Mouse (Mus musculus) spleen, adult 2 months (tissue): ENCODE data around the gene Cacna1g. TPM values are rescaled to one million over a fixed set of nuclear protein-coding genes. Genes with fewer than 3 reads are reported as not detected.

Experiments
- DNase-seq, 2 experiments: peaks; one replicate each; pipeline versions ENCODE4 v3.0.0 to v3.0.0-alpha.2; 2012 to 2021; ENCODE audit warnings: low spot score in 2 of 2, low read depth in 1 of 2
- H3K27ac ChIP-seq: fragments of 200-500 bp; 2 replicates; pipeline ENCODE4 v1.5.1; 2012; ENCODE audit warnings: low read length, inconsistent platforms; ENCODE audit not compliant: insufficient read depth
- H3K27me3 ChIP-seq: fragments of 200-500 bp; 2 replicates; pipeline ENCODE4 v1.6.1; 2012; ENCODE audit warnings: mild to moderate bottlenecking, moderate library complexity, low read length, inconsistent platforms; ENCODE audit not compliant: control insufficient read depth, insufficient read depth
- H3K36me3 ChIP-seq: fragments of 200-500 bp; 2 replicates; pipeline ENCODE4 v1.6.1; 2012; ENCODE audit warnings: mild to moderate bottlenecking, low read length, inconsistent platforms; ENCODE audit not compliant: control insufficient read depth, insufficient read depth
- H3K4me1 ChIP-seq: fragments of 200-500 bp; 2 replicates; pipeline ENCODE4 v1.6.1; 2011; ENCODE audit warnings: inconsistent platforms; ENCODE audit not compliant: control insufficient read depth, insufficient read depth, insufficient read length
- H3K4me3 ChIP-seq: fragments of 200-500 bp; 2 replicates; pipeline ENCODE4 v1.5.1; 2011; ENCODE audit warnings: mild to moderate bottlenecking, inconsistent platforms; ENCODE audit not compliant: insufficient read depth, insufficient read length; ENCODE audit errors: extremely low read depth
- CTCF ChIP-seq: fragments of 200-500 bp; IDR thresholded peaks from 2 replicates; pipeline ENCODE4 v1.5.1; 2011; ENCODE audit warnings: mild to moderate bottlenecking, inconsistent platforms; ENCODE audit not compliant: insufficient read depth, insufficient read length, insufficient replicate concordance; ENCODE audit errors: extremely low read depth
- POLR2A ChIP-seq: fragments of 200-500 bp; IDR thresholded peaks from 2 replicates; pipeline ENCODE4 v1.6.1; 2011; ENCODE audit warnings: low read depth, low read length, inconsistent platforms
- WGBS: fragments of 180-500 bp; shearing (Covaris S2); methylation state at CpG from one replicate; pipeline ENCODE4 v1.1.7; 2018; 5-methylcytosine and 5-hydroxymethylcytosine counted together
- polyA plus RNA-seq: library from polyadenylated mRNA; depleted of rRNA; stranded (reverse); fragments of >200 nt; gene quantifications from 2 replicates; pipeline ENCODE4 v1.2.3, GENCODE M21; 2012

Cacna1g gene
- polyA plus RNA-seq, 1 experiment = 12.0 TPM

DNA sequence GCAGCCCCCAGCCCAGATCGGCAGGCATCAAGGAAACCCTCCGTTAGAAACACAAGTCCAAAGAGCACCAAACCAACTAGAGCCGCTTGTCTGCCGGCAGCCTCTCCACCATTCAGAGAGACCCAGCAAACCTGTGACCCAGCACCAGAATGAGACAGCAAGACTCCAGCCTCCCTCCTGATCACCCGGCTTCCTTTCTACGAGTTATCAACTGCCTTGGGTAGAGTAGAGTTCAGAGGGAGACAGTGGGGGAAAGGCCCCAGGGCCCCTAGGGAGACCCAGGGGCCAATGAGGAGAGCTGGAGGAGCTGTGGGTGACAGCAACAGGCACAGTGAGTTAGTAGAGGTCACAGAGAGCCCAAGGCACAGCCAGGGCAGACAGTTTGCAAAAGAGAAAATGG lies 53.0 kb downstream of the Cacna1g start:
- WGBS = 65% methylated on average over 6 of the region's 6 CpGs
- no peak for TF ChIP-seq CTCF
- TF ChIP-seq POLR2A = no peak
- Histone ChIP-seq H3K36me3 (no peaks in the 10 kb centered on the region), H3K4me1 (no peaks in the 10 kb centered on the region), H3K4me3 (no peak overlapping the region), H3K27me3 (no peaks in the 10 kb centered on the region), H3K27ac (no peak overlapping the region)
- no peak for DNase-seq

DNA sequence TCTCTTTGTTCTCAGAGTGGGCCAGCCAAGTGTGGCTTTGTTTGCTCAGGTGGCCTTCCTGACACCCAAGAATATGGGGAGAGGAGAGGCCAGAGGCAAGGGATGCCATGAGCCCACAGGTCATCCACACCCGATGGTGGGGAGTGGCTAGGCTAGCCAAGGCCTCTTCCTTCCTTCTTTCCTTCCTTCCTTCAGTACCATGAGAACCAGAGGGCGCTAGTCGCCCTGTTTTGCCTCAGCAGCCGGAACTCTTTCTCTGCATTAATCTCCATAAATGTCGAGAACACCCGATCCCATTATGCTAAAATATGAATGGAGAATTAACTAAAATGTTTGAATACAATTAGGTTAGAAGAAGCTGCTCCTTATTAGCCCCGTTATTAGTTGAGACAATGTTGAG lies 53.7 kb downstream of the Cacna1g start:
- Histone ChIP-seq H3K36me3 (no peaks in the 10 kb centered on the region), H3K27ac (no peak overlapping the region), H3K4me1 (no peaks in the 10 kb centered on the region), H3K4me3 (no peak overlapping the region), H3K27me3 (no peaks in the 10 kb centered on the region)
- no peak for DNase-seq
- 16% methylated on average over 7 of the region's 7 CpGs for WGBS
- TF ChIP-seq POLR2A = no peak
- TF ChIP-seq CTCF = no peak

DNA sequence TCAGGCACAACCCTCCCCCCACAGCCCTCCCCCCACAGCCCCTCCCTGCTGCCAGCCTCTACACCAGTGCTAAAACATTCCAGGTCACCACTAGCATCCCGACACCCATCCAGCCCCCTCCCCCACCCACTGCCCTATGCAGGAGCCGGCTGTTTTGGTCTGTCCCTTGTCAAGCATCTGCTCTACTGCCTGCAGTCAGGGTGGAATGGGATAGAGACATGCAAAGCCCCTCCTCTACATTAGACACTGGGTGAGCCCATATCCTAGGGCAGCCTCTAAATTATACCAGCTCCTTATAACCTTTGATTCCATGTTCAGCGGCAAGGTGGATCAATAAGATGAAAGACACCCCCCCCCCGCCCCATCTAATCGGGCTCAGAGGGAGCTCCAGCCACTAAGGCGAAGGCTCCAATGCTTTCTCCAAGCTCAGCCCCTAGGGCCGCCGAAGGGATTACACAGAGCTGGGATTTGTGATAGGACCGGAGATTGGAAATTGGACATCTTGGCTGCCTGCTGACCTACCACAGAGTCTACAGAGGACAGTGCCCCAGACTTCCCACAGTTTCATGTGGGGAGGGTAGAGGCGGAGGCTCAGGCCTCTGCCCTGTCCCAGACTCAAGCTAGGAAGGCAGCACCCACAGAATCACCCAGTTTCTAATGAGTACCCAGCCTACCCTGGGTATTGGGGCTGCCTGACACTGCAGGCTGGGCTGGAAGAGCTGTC lies 54.8 kb downstream of the Cacna1g start:
- no peaks in the 10 kb centered on the region for H3K36me3 ChIP-seq
- no peak overlapping the region for H3K27ac ChIP-seq
- H3K4me3 ChIP-seq = no peak overlapping the region
- WGBS = 77% methylated on average over 10 of the region's 10 CpGs
- H3K27me3 ChIP-seq = no peaks in the 10 kb centered on the region
- H3K4me1 ChIP-seq = no peaks in the 10 kb centered on the region
- TF ChIP-seq POLR2A (no peak), CTCF (no peak)
- no peak for DNase-seq

DNA sequence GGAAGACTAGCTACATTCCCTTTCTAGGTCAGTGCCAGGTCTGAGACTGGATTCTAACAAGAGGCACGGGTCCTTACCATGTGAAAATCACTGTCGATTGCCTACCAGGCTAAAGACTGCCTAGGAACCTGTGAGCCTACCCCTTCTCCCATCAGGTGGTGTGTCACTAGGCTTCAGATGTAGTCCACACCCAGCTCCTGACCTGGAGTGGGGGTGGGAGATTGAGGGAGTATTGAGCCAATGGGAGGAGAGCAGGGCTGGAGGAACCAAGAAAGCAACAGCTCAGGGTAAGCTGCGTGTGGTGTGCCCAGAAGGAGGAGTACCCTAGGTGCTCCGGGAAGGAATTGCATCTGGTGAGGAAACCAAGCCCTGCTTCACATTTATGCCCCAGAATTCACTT lies 60.0 kb downstream of the Cacna1g start:
- H3K4me3 ChIP-seq = no peak overlapping the region
- H3K36me3 ChIP-seq = no peaks in the 10 kb centered on the region
- DNase-seq = no peak
- TF ChIP-seq POLR2A (no peak), CTCF (no peak)
- no peak overlapping the region for H3K27ac ChIP-seq
- WGBS = 72% methylated on average over 4 of the region's 4 CpGs
- no peaks in the 10 kb centered on the region for H3K27me3 ChIP-seq
- H3K4me1 ChIP-seq = no peaks in the 10 kb centered on the region

DNA sequence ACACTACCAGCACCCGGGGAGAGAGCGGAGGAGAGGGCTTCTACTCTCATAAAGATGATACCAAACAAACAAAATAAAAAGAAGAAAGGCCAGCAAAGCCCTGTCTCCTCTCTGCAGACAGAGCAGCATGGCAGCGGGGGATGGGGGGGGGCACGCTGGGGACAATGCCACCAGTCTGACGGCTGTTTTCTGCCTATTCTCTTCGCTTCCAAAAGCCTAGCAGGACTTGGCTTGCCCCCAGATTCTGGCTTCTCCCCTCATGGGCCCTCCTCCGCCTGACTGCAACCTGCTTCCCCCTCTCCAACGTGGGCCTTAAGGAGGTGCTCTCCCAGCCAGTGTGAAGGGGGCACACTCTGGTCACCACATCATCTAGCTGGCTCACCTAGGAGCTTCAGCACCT lies 60.5 kb downstream of the Cacna1g start:
- Histone ChIP-seq H3K27ac (no peak overlapping the region), H3K27me3 (no peaks in the 10 kb centered on the region), H3K36me3 (no peaks in the 10 kb centered on the region), H3K4me3 (no peak overlapping the region), H3K4me1 (no peaks in the 10 kb centered on the region)
- WGBS = 46% methylated on average over 8 of the region's 8 CpGs
- no peak for DNase-seq
- TF ChIP-seq CTCF (no peak), POLR2A (no peak)

DNA sequence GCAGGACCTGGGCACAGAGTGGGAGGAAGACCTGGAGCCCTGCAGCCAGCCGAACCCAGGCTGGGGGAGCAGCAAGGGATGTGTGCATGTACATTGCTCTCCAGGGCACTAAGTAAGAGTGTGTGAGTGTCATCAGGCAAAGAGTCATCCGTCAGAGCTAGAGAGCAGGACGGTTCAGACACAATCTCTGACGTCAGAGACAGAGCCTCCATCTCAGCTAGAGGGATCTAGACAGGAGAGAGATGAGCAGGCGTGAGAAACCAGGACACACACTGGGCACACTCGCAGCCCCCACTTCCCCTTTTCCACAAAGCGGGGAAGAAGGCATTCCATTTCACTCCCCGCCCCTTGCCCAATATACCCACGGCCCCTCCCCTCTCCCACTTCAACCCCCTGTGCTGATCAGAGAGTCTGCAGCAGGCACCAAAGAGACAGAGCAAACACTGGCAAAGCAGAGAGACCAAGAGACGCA lies 61.0 kb downstream of the Cacna1g start:
- WGBS = 19% methylated on average over 10 of the region's 10 CpGs
- no peak for TF ChIP-seq CTCF
- TF ChIP-seq POLR2A = no peak
- H3K4me1 ChIP-seq = no peaks in the 10 kb centered on the region
- no peak overlapping the region for H3K27ac ChIP-seq
- H3K4me3 ChIP-seq = no peak overlapping the region
- no peak for DNase-seq
- no peaks in the 10 kb centered on the region for H3K27me3 ChIP-seq
- no peaks in the 10 kb centered on the region for H3K36me3 ChIP-seq

DNA sequence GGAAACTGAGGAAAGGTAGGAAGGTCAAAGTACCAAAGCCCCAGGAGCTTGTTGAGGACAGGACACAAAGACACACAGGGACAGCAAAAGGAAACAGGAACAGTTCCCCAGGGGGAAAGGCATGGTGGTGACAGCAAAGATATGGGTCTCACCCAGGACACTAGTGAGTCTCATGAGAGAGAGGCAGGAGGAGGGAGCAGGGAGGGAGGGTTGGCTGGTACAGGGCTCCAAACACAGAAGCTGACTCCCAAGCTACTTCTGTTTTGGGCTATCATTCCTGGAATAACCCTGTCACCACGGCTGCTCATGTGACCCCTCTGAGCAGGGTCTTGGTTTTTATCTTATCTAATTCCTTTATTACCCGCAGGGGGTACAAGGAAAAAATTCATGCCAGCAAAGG lies 61.4 kb downstream of the Cacna1g start:
- WGBS = 42% methylated on average over 2 of the region's 2 CpGs
- no peak for DNase-seq
- no peak for TF ChIP-seq CTCF
- no peak for TF ChIP-seq POLR2A
- Histone ChIP-seq H3K27ac (no peak overlapping the region), H3K27me3 (no peaks in the 10 kb centered on the region), H3K4me3 (no peak overlapping the region), H3K36me3 (no peaks in the 10 kb centered on the region), H3K4me1 (no peaks in the 10 kb centered on the region)
